Mouse (Mus musculus) B cell, adult (primary cell): Measurements from ENCODE around the gene H2-K1. TPM values are rescaled to one million over a fixed set of nuclear protein-coding genes. Genes with fewer than 3 reads are reported as not detected.

Experiments used
- total RNA-seq: library from RNA; stranded (reverse); gene quantifications from 4 replicates; pipeline ENCODE4 v1.2.4, GENCODE M21; 2023; ENCODE audit not compliant: inconsistent age

The H2-K1 gene
- total RNA-seq: 2,828 to 3,180 TPM (median 3,118 TPM) in 4 replicates

GRCm38 (mm10) chr17:34000150-34000537 is at the start of gene H2-K1:
Gene H2-K1, minus strand, starts transcription at chr17:34000347.

GRCm38 (mm10) chr17:34038878-34039561 is 38.9 kb upstream of the H2-K1 start, which contains the start of gene Col11a2:
Gene Col11a2, plus strand, starts transcription at chr17:34039437.

GRCm38 (mm10) chr17:34031465-34032173 is 31.5 kb upstream of the H2-K1 start, which contains the start of the genes Slc39a7 and Rxrb:
Gene Slc39a7, minus strand, starts transcription at chr17:34031682.
Gene Rxrb, plus strand, starts transcription at chr17:34031812.

GRCm38 (mm10) chr17:34027656-34028223 is 27.6 kb upstream of the H2-K1 start, which contains the start of gene H2-Ke6:
Gene H2-Ke6, minus strand, starts transcription at chr17:34028060.

GRCm38 (mm10) chr17:34024317-34024821 is 24.2 kb upstream of the H2-K1 start, which contains the start of gene Ring1:
Gene Ring1, minus strand, starts transcription at chr17:34024680.

GRCm38 (mm10) chr17:33955555-33956214 is 44.5 kb downstream of the H2-K1 start, which contains the start of the genes Vps52 and Rps18:
Gene Vps52, plus strand, starts transcription at chr17:33955812.
Gene Rps18, minus strand, starts transcription at chr17:33956001.

GRCm38 (mm10) chr17:33951021-33951946 is 48.9 kb downstream of the H2-K1 start, which contains the start of gene B3galt4:
Gene B3galt4, minus strand, starts transcription at chr17:33951488.

Other genes with a start within 250 kb of the H2-K1 start
- 205 to 231 TPM (median 213 TPM) in 4 replicates for gene Rab11b, start 239.8 kb downstream of the H2-K1 start, total RNA-seq
- gene Angptl4, start 218.5 kb downstream of the H2-K1 start, total RNA-seq: 0.24 to 1.2 TPM (median 0.64 TPM) in 4 replicates
- gene Kank3, start 189.8 kb downstream of the H2-K1 start, total RNA-seq: 1.9 to 3.7 TPM (median 2.4 TPM) in 4 replicates
- gene Rps28, start 175.8 kb downstream of the H2-K1 start, total RNA-seq: 3,373 to 3,666 TPM (median 3,453 TPM) in 4 replicates
- gene Ndufa7, start 175.8 kb downstream of the H2-K1 start, total RNA-seq: 144 to 160 TPM (median 152 TPM) in 4 replicates
- 6.1 to 11.2 TPM (median 7.1 TPM) in 4 replicates for gene Cd320, start 157.3 kb downstream of the H2-K1 start, total RNA-seq
- gene Gm7029, start 126.5 kb downstream of the H2-K1 start, total RNA-seq: not detected in 4 replicates
- gene Kifc1, start 109.7 kb downstream of the H2-K1 start, total RNA-seq: 3.7 to 6.1 TPM (median 5.8 TPM) in 4 replicates
- gene Platr17, start 95.2 kb downstream of the H2-K1 start, total RNA-seq: 0.90 to 0.93 TPM in 2 of 4 replicates, not detected in the others
- 43.5 to 64.5 TPM (median 57.8 TPM) in 4 replicates for gene Daxx, start 90.9 kb downstream of the H2-K1 start, total RNA-seq
- gene Tapbp, start 84.4 kb downstream of the H2-K1 start, total RNA-seq: 459 to 514 TPM (median 471 TPM) in 4 replicates
- gene Zbtb22, start 84.4 kb downstream of the H2-K1 start, total RNA-seq: 34.8 to 43.8 TPM (median 42.1 TPM) in 4 replicates
- 181 to 200 TPM (median 191 TPM) in 4 replicates for gene Rgl2, start 70.8 kb downstream of the H2-K1 start, total RNA-seq
- 48.8 to 71.2 TPM (median 65.7 TPM) in 4 replicates for gene Pfdn6, start 60.0 kb downstream of the H2-K1 start, total RNA-seq
- gene Wdr46, start 59.7 kb downstream of the H2-K1 start, total RNA-seq: 37.2 to 41.1 TPM (median 38.8 TPM) in 4 replicates
- 4.6 to 6.3 TPM (median 6.0 TPM) in 4 replicates for gene B3galt4, start 48.9 kb downstream of the H2-K1 start, total RNA-seq
- gene Vps52, start 44.5 kb downstream of the H2-K1 start, total RNA-seq: 84.3 to 90.2 TPM (median 84.9 TPM) in 4 replicates
- gene Rps18, start 44.3 kb downstream of the H2-K1 start, total RNA-seq: 1,477 to 1,581 TPM (median 1,522 TPM) in 4 replicates
- 37.0 to 44.6 TPM (median 37.7 TPM) in 4 replicates for gene Ring1, start 24.3 kb upstream of the H2-K1 start, total RNA-seq
- gene H2-Ke6, start 27.7 kb upstream of the H2-K1 start, total RNA-seq: 116 to 159 TPM (median 139 TPM) in 4 replicates
- gene Slc39a7, start 31.3 kb upstream of the H2-K1 start, total RNA-seq: 76.7 to 88.4 TPM (median 86.4 TPM) in 4 replicates
- 108 to 117 TPM (median 111 TPM) in 4 replicates for gene Rxrb, start 31.5 kb upstream of the H2-K1 start, total RNA-seq
- gene Col11a2, start 39.1 kb upstream of the H2-K1 start, total RNA-seq: 5.6 to 8.4 TPM (median 6.7 TPM) in 4 replicates
- gene H2-Oa, start 92.0 kb upstream of the H2-K1 start, total RNA-seq: 197 to 229 TPM (median 217 TPM) in 4 replicates
- 618 to 656 TPM (median 649 TPM) in 4 replicates for gene H2-DMa, start 119.2 kb upstream of the H2-K1 start, total RNA-seq
- gene Brd2, start 122.3 kb upstream of the H2-K1 start, total RNA-seq: 428 to 472 TPM (median 457 TPM) in 4 replicates
- 1,549 to 1,567 TPM (median 1,559 TPM) in 4 replicates for gene H2-DMb2, start 143.0 kb upstream of the H2-K1 start, total RNA-seq
- 652 to 777 TPM (median 691 TPM) in 4 replicates for gene H2-DMb1, start 152.7 kb upstream of the H2-K1 start, total RNA-seq
- 129 to 155 TPM (median 147 TPM) in 4 replicates for gene Tap1, start 187.2 kb upstream of the H2-K1 start, total RNA-seq
- 88.5 to 134 TPM (median 102 TPM) in 4 replicates for gene Psmb9, start 187.4 kb upstream of the H2-K1 start, total RNA-seq
- gene Psmb8, start 197.4 kb upstream of the H2-K1 start, total RNA-seq: 204 to 264 TPM (median 236 TPM) in 4 replicates
- 121 to 132 TPM (median 126 TPM) in 4 replicates for gene Tap2, start 203.2 kb upstream of the H2-K1 start, total RNA-seq
- 966 to 1,062 TPM (median 1,033 TPM) in 4 replicates for gene H2-Ob, start 238.6 kb upstream of the H2-K1 start, total RNA-seq